Mouse (Mus musculus) heart, embryonic 14.5 days (tissue): Measurements from ENCODE around the gene Macrod2. TPM values are rescaled to one million over a fixed set of nuclear protein-coding genes. Genes with fewer than 3 reads are reported as not detected.

ENCODE experiments used
- ATAC-seq: fragments of 200-750 bp; cut with Nextera tagmentation; 2 replicates; pipeline ENCODE4 v1.8.0; 2017; ENCODE audit warnings: low read depth, moderate TSS enrichment; ENCODE audit not compliant: insufficient number of reproducible peaks, insufficient read depth, low FRiP score
- H3K27ac ChIP-seq, 2 experiments: fragments of 200-500 bp in 1 of 2; fragments of 300-500 bp in 1 of 2; sonication (generic) in 1 of 2; replicated peaks in 1 of 2; 2 replicates each; pipeline ENCODE4 v1.5.1; 2012 to 2014; ENCODE audit warnings: low read depth in 2 of 2, low read length in 2 of 2, control low read depth in 1 of 2, mild to moderate bottlenecking in 1 of 2, mixed read lengths in 1 of 2; ENCODE audit not compliant: control insufficient read depth in 1 of 2, insufficient read depth in 1 of 2
- H3K27me3 ChIP-seq: fragments of 300-500 bp; sonication (generic); 2 replicates; pipeline ENCODE4 v1.6.1; 2014; ENCODE audit warnings: mild to moderate bottlenecking, low read length, control low read depth; ENCODE audit not compliant: control insufficient read depth, insufficient read depth
- H3K36me3 ChIP-seq: fragments of 300-500 bp; sonication (generic); 2 replicates; pipeline ENCODE4 v1.6.1; 2014; ENCODE audit warnings: mild to moderate bottlenecking, control low read depth, low read length, mixed read lengths; ENCODE audit not compliant: control insufficient read depth, insufficient read depth
- H3K4me1 ChIP-seq, 2 experiments: fragments of 200-500 bp in 1 of 2; fragments of 300-500 bp in 1 of 2; sonication (generic) in 1 of 2; 2 replicates each; pipeline ENCODE4 v1.6.1; 2012 to 2014; ENCODE audit warnings: low read length in 2 of 2, control low read depth in 1 of 2, mixed read lengths in 1 of 2; ENCODE audit not compliant: control insufficient read depth in 2 of 2, insufficient read depth in 2 of 2
- H3K4me2 ChIP-seq: fragments of 300-500 bp; sonication (generic); 2 replicates; pipeline ENCODE4 v1.6.1; 2014; ENCODE audit warnings: mild to moderate bottlenecking, low read length
- H3K4me3 ChIP-seq, 2 experiments: fragments of 200-500 bp in 1 of 2; fragments of 300-500 bp in 1 of 2; sonication (generic) in 1 of 2; 2 replicates each; pipeline ENCODE4 v1.5.1; 2012 to 2014; ENCODE audit warnings: low read length in 2 of 2, mild to moderate bottlenecking in 2 of 2, control low read depth in 1 of 2, low read depth in 1 of 2, moderate library complexity in 1 of 2; ENCODE audit not compliant: control insufficient read depth in 1 of 2, insufficient read depth in 1 of 2
- H3K9ac ChIP-seq: fragments of 300-500 bp; sonication (generic); 2 replicates; pipeline ENCODE4 v1.6.1; 2014; ENCODE audit warnings: mild to moderate bottlenecking, low read length
- H3K9me3 ChIP-seq: fragments of 300-500 bp; sonication (generic); 2 replicates; pipeline ENCODE4 v1.6.1; 2016; ENCODE audit warnings: low read length, control low read depth; ENCODE audit not compliant: control insufficient read depth
- WGBS: fragments of 180-500 bp; shearing (Covaris S2); extraction: QIAGEN DNeasy Blood & Tissue Kit; methylation state at CpG from one replicate; pipeline ENCODE4 v1.1.7; 2014; 5-methylcytosine and 5-hydroxymethylcytosine counted together
- polyA plus RNA-seq: library from polyadenylated mRNA; unstranded; fragments of >200 nt; fragmentation: Nextera tagmentation; extraction: Ambion mirVana; gene quantifications from 2 replicates; pipeline ENCODE4 v1.2.1, GENCODE M21; 2014

Gene Macrod2
- polyA plus RNA-seq, 1 experiment from 2014 or later = 21.3 TPM

- Histone ChIP-seq H3K9me3 (no peaks in the 10 kb centered on the region), H3K36me3 (no peaks in the 10 kb centered on the region), H3K4me1 (peaks cover 3 to 8% of the 10 kb centered on the region in 2 experiments; a peak in 1 of 4 replicates), H3K9ac (peak overlapping the region; percentile 74), H3K4me3 (peak overlapping the region; percentile 50 to 57), H3K27me3 (no peaks in the 10 kb centered on the region), H3K27ac (peak overlapping the region; percentile 56 to 66), H3K4me2 (peak overlapping the region; percentile 70)
- under 1% methylated on average over 12 of the region's 12 CpGs for WGBS
- ATAC-seq = no peak
Observed at GRCm38 (mm10) chr2:140670457-140670856, 275.3 kb downstream of the Macrod2 start.

GRCm38 (mm10) chr2:140670963-140671702 lies 276.0 kb downstream of the Macrod2 start, which contains the start of gene Flrt3:
Gene Flrt3 (minus strand): TSS chr2:140671469.
- peak within 1 kb of the TSS; percentile 74 for H3K9ac ChIP-seq
- H3K27ac ChIP-seq = peak within 1 kb of the TSS; percentile 56 to 66
- no peaks in the 10 kb centered on the region for H3K36me3 ChIP-seq
- H3K4me1 ChIP-seq = peaks cover 3 to 8% of the 10 kb centered on the region in 2 experiments; a peak in 1 of 4 replicates
- H3K4me2 ChIP-seq = peak within 1 kb of the TSS; percentile 70
- ATAC-seq = peak; percentile 97
- WGBS = 1% methylated on average over 26 of the region's 26 CpGs
- peak within 1 kb of the TSS; percentile 50 to 57 for H3K4me3 ChIP-seq
- H3K27me3 ChIP-seq = no peaks in the 10 kb centered on the region
- H3K9me3 ChIP-seq = no peaks in the 10 kb centered on the region

- no peak for ATAC-seq
- 83% methylated on average over 5 of the region's 5 CpGs for WGBS
- no peak overlapping the region for H3K9ac ChIP-seq
Observed at GRCm38 (mm10) chr2:140673466-140673865, 278.4 kb downstream of the Macrod2 start.

GRCm38 (mm10) chr2:140676728-140677127 lies 281.6 kb downstream of the Macrod2 start:
- 67% methylated on average over 3 of the region's 3 CpGs for WGBS

More at GRCm38 (mm10) chr2:140673466-140673865, 278.4 kb downstream of the Macrod2 start:
- no peak overlapping the region for H3K27ac ChIP-seq
- H3K4me2 ChIP-seq = no peak overlapping the region
- H3K4me3 ChIP-seq = no peak overlapping the region
- no peaks in the 10 kb centered on the region for H3K36me3 ChIP-seq
- no peaks in the 10 kb centered on the region for H3K9me3 ChIP-seq
- no peaks in the 10 kb centered on the region for H3K27me3 ChIP-seq
- H3K4me1 ChIP-seq = 0 out of 4 replicates have a peak, but pooled peaks cover 0 to 8% of the 10 kb centered on the region in 2 experiments

GRCm38 (mm10) chr2:140690906-140691305 lies 295.8 kb downstream of the Macrod2 start:
- H3K36me3 ChIP-seq = no peaks in the 10 kb centered on the region
- 82% methylated on average over 2 of the region's 2 CpGs for WGBS
- no peak overlapping the region for H3K4me2 ChIP-seq

More at GRCm38 (mm10) chr2:140676728-140677127, 281.6 kb downstream of the Macrod2 start:
- Histone ChIP-seq H3K4me1 (no peaks in the 10 kb centered on the region), H3K36me3 (no peaks in the 10 kb centered on the region), H3K4me3 (no peak overlapping the region), H3K9me3 (no peaks in the 10 kb centered on the region), H3K4me2 (no peak overlapping the region), H3K27me3 (no peaks in the 10 kb centered on the region), H3K27ac (no peak overlapping the region), H3K9ac (no peak overlapping the region)
- no peak for ATAC-seq

GRCm38 (mm10) chr2:140691403-140691802 lies 296.3 kb downstream of the Macrod2 start:
- Histone ChIP-seq H3K4me1 (no peaks in the 10 kb centered on the region), H3K36me3 (no peaks in the 10 kb centered on the region), H3K4me2 (no peak overlapping the region), H3K4me3 (no peak overlapping the region), H3K9ac (no peak overlapping the region), H3K27ac (no peak overlapping the region), H3K27me3 (no peaks in the 10 kb centered on the region), H3K9me3 (no peaks in the 10 kb centered on the region)
- 82% methylated on average over 1 of the region's 1 CpGs for WGBS
- no peak for ATAC-seq

More at GRCm38 (mm10) chr2:140690906-140691305, 295.8 kb downstream of the Macrod2 start:
- H3K9ac ChIP-seq = no peak overlapping the region
- no peak overlapping the region for H3K4me3 ChIP-seq
- no peaks in the 10 kb centered on the region for H3K4me1 ChIP-seq
- no peak for ATAC-seq
- H3K9me3 ChIP-seq = no peaks in the 10 kb centered on the region
- H3K27ac ChIP-seq = no peak overlapping the region
- H3K27me3 ChIP-seq = no peaks in the 10 kb centered on the region

GRCm38 (mm10) chr2:140692461-140692860 lies 297.4 kb downstream of the Macrod2 start:
- Histone ChIP-seq H3K27me3 (no peaks in the 10 kb centered on the region), H3K27ac (no peak overlapping the region), H3K4me2 (no peak overlapping the region), H3K4me1 (peaks cover 0 to under 1% of the 10 kb centered on the region in 2 experiments; a peak in 1 of 4 replicates), H3K9me3 (no peaks in the 10 kb centered on the region), H3K36me3 (no peaks in the 10 kb centered on the region), H3K9ac (no peak overlapping the region), H3K4me3 (no peak overlapping the region)
- no peak for ATAC-seq
- WGBS = 64% methylated on average over 4 of the region's 4 CpGs
